Mouse (Mus musculus) embryonic facial prominence, embryonic 13.5 days (tissue): ENCODE measurements at regions not wholly inside any gene's neighbourhood (a gene's known extent, or its start where the extent isn't known, plus 50 kb on each side); places are given as distances from the start of the nearest gene placed in this dataset.
A peak's percentile ranks its signal among the peaks of the same experiment; 100 is the strongest.

Source experiments
- ATAC-seq: fragments of 200-750 bp; cut with Nextera tagmentation; 2 replicates; pipeline ENCODE4 v1.8.0; 2017; ENCODE audit warnings: low read depth; ENCODE audit not compliant: insufficient number of reproducible peaks, insufficient read depth, low FRiP score, low TSS enrichment
- H3K27ac ChIP-seq: fragments of 300-500 bp; sonication (generic); 2 replicates; pipeline ENCODE4 v1.5.1; 2015; ENCODE audit warnings: moderate library complexity, mild to moderate bottlenecking, inconsistent platforms
- H3K27me3 ChIP-seq: fragments of 300-500 bp; sonication (generic); 2 replicates; pipeline ENCODE4 v1.6.1; 2015; ENCODE audit warnings: mild to moderate bottlenecking, inconsistent platforms
- H3K36me3 ChIP-seq: fragments of 300-500 bp; sonication (generic); 2 replicates; pipeline ENCODE4 v1.6.1; 2015; ENCODE audit warnings: mild to moderate bottlenecking, inconsistent platforms
- H3K4me1 ChIP-seq: fragments of 300-500 bp; sonication (generic); 2 replicates; pipeline ENCODE4 v1.6.1; 2015; ENCODE audit warnings: inconsistent platforms
- H3K4me2 ChIP-seq: fragments of 300-500 bp; sonication (generic); 2 replicates; pipeline ENCODE4 v1.6.1; 2015; ENCODE audit warnings: moderate library complexity, mild to moderate bottlenecking, inconsistent platforms
- H3K4me3 ChIP-seq: fragments of 300-500 bp; sonication (generic); 2 replicates; pipeline ENCODE4 v1.5.1; 2015; ENCODE audit warnings: mild to moderate bottlenecking, inconsistent platforms
- H3K9ac ChIP-seq: fragments of 300-500 bp; sonication (generic); 2 replicates; pipeline ENCODE4 v1.6.1; 2015; ENCODE audit warnings: mild to moderate bottlenecking, inconsistent platforms
- H3K9me3 ChIP-seq: fragments of 300-500 bp; sonication (generic); 2 replicates; pipeline ENCODE4 v1.6.1; 2016; ENCODE audit warnings: inconsistent platforms
- WGBS: fragments of 180-500 bp; shearing (Covaris S2); methylation state at CpG from one replicate; pipeline ENCODE4 v1.1.7; 2015; ENCODE audit warnings: mixed read lengths; 5-methylcytosine and 5-hydroxymethylcytosine counted together

GRCm38 (mm10) chr2:160158599-160159261 is 175.2 kb downstream of the Gm826 start:
- no peak for ATAC-seq
- no peak overlapping the region for H3K4me3 ChIP-seq
- H3K27me3 ChIP-seq, result no peaks in the 10 kb centered on the region
- no peaks in the 10 kb centered on the region; the same call in 1 of the 2 replicates for H3K4me1 ChIP-seq
- 70% methylated on average over 13 of the region's 13 CpGs for WGBS
- H3K36me3 ChIP-seq, result no peaks in the 10 kb centered on the region
- no peak overlapping the region for H3K27ac ChIP-seq
- no peaks in the 10 kb centered on the region for H3K9me3 ChIP-seq
- H3K4me2 ChIP-seq, result no peak overlapping the region
- H3K9ac ChIP-seq, result no peak overlapping the region

- Histone ChIP-seq H3K4me3 (no peak overlapping the region), H3K9me3 (no peaks in the 10 kb centered on the region), H3K27me3 (no peaks in the 10 kb centered on the region), H3K4me2 (no peak overlapping the region), H3K9ac (no peak overlapping the region), H3K4me1 (no peaks in the 10 kb centered on the region; the same call in 1 of the 2 replicates), H3K27ac (no peak overlapping the region), H3K36me3 (no peaks in the 10 kb centered on the region)
- 0 out of 2 replicates have a peak, but pooled peaks have one; percentile 56 for ATAC-seq
- 46% methylated on average over 6 of the region's 6 CpGs for WGBS
Measured at GRCm38 (mm10) chr2:160153781-160154180, 180.2 kb downstream of the Gm826 start.

- 75% methylated on average over 3 of the region's 3 CpGs for WGBS
- no peak overlapping the region for H3K27ac ChIP-seq
- no peaks in the 10 kb centered on the region for H3K36me3 ChIP-seq
- no peak overlapping the region for H3K4me3 ChIP-seq
- no peaks in the 10 kb centered on the region; the same call in 1 of the 2 replicates for H3K4me1 ChIP-seq
- H3K4me2 ChIP-seq, result no peak overlapping the region
- H3K9ac ChIP-seq, result no peak overlapping the region
- H3K9me3 ChIP-seq, result no peaks in the 10 kb centered on the region
- no peaks in the 10 kb centered on the region for H3K27me3 ChIP-seq
- ATAC-seq, result no peak
Measured at GRCm38 (mm10) chr2:160152101-160152500, 181.9 kb downstream of the Gm826 start.

GRCm38 (mm10) chr2:160148936-160149335 is 185.0 kb downstream of the Gm826 start:
- Histone ChIP-seq H3K27ac (no peak overlapping the region), H3K4me1 (no peaks in the 10 kb centered on the region; the same call in 1 of the 2 replicates), H3K9me3 (no peaks in the 10 kb centered on the region), H3K4me3 (no peak overlapping the region), H3K36me3 (no peaks in the 10 kb centered on the region), H3K27me3 (no peaks in the 10 kb centered on the region), H3K9ac (no peak overlapping the region), H3K4me2 (no peak overlapping the region)
- ATAC-seq, result no peak
- 75% methylated on average over 3 of the region's 3 CpGs for WGBS

- no peak overlapping the region for H3K4me3 ChIP-seq
- 65% methylated on average over 10 of the region's 10 CpGs for whole genome bisulfite sequencing
- peak; percentile 48; the same call in 1 of the 2 replicates for ATAC-seq
- H3K27me3 ChIP-seq, result no peaks in the 10 kb centered on the region
- H3K4me1 ChIP-seq, result no peaks in the 10 kb centered on the region; the same call in 1 of the 2 replicates
- H3K36me3 ChIP-seq, result no peaks in the 10 kb centered on the region
- no peak overlapping the region for H3K27ac ChIP-seq
- no peak overlapping the region for H3K4me2 ChIP-seq
- H3K9ac ChIP-seq, result no peak overlapping the region
- H3K9me3 ChIP-seq, result no peaks in the 10 kb centered on the region
Measured at GRCm38 (mm10) chr2:160148516-160148915, 185.4 kb downstream of the Gm826 start.

GRCm38 (mm10) chr2:160148031-160148430 is 185.9 kb downstream of the Gm826 start:
- WGBS, result 48% methylated on average over 2 of the region's 2 CpGs
- Histone ChIP-seq H3K27me3 (no peaks in the 10 kb centered on the region), H3K4me1 (no peaks in the 10 kb centered on the region), H3K36me3 (no peaks in the 10 kb centered on the region), H3K4me2 (no peak overlapping the region), H3K9ac (no peak overlapping the region), H3K27ac (no peak overlapping the region), H3K9me3 (no peaks in the 10 kb centered on the region), H3K4me3 (no peak overlapping the region)
- no peak for ATAC-seq

- H3K4me1 ChIP-seq, result no peaks in the 10 kb centered on the region
- H3K4me3 ChIP-seq, result no peak overlapping the region
- no peak overlapping the region for H3K27ac ChIP-seq
- no peaks in the 10 kb centered on the region for H3K36me3 ChIP-seq
- ATAC-seq, result no peak
- no peaks in the 10 kb centered on the region for H3K9me3 ChIP-seq
- no peaks in the 10 kb centered on the region for H3K27me3 ChIP-seq
- H3K9ac ChIP-seq, result no peak overlapping the region
- no peak overlapping the region for H3K4me2 ChIP-seq
- WGBS, result 72% methylated on average over 4 of the region's 4 CpGs
Measured at GRCm38 (mm10) chr2:160140166-160140740, 193.7 kb downstream of the Gm826 start.

- H3K27me3 ChIP-seq, result no peaks in the 10 kb centered on the region
- H3K4me1 ChIP-seq, result no peaks in the 10 kb centered on the region
- no peak overlapping the region for H3K27ac ChIP-seq
- H3K4me2 ChIP-seq, result no peak overlapping the region
- no peak for ATAC-seq
- no peaks in the 10 kb centered on the region for H3K9me3 ChIP-seq
- no peak overlapping the region for H3K9ac ChIP-seq
- no peak overlapping the region for H3K4me3 ChIP-seq
- no peaks in the 10 kb centered on the region for H3K36me3 ChIP-seq
- WGBS, result 83% methylated on average over 2 of the region's 2 CpGs
Measured at GRCm38 (mm10) chr2:160138091-160138490, 195.9 kb downstream of the Gm826 start.

- Histone ChIP-seq H3K27ac (no peak overlapping the region), H3K9ac (no peak overlapping the region), H3K36me3 (no peaks in the 10 kb centered on the region), H3K9me3 (no peaks in the 10 kb centered on the region), H3K27me3 (no peaks in the 10 kb centered on the region), H3K4me2 (no peak overlapping the region), H3K4me3 (no peak overlapping the region), H3K4me1 (no peaks in the 10 kb centered on the region)
- ATAC-seq, result no peak
- WGBS, result 43% methylated on average over 2 of the region's 2 CpGs
Measured at GRCm38 (mm10) chr2:160131797-160132196, 202.2 kb downstream of the Gm826 start.

- Histone ChIP-seq H3K9me3 (no peaks in the 10 kb centered on the region), H3K4me1 (no peaks in the 10 kb centered on the region), H3K36me3 (no peaks in the 10 kb centered on the region), H3K27me3 (no peaks in the 10 kb centered on the region), H3K4me2 (no peak overlapping the region), H3K27ac (no peak overlapping the region), H3K9ac (no peak overlapping the region), H3K4me3 (no peak overlapping the region)
- WGBS, result 64% methylated on average over 2 of the region's 2 CpGs
- no peak for ATAC-seq
Measured at GRCm38 (mm10) chr2:160131386-160131785, 202.6 kb downstream of the Gm826 start.

GRCm38 (mm10) chr2:160117148-160117547 is 216.8 kb downstream of the Gm826 start:
- no peak for ATAC-seq
- Histone ChIP-seq H3K9ac (no peak overlapping the region), H3K36me3 (no peaks in the 10 kb centered on the region), H3K9me3 (no peaks in the 10 kb centered on the region), H3K27ac (no peak overlapping the region), H3K4me3 (no peak overlapping the region), H3K4me1 (no peaks in the 10 kb centered on the region), H3K4me2 (no peak overlapping the region), H3K27me3 (no peaks in the 10 kb centered on the region)

GRCm38 (mm10) chr2:160111176-160111692 is 222.7 kb downstream of the Gm826 start:
- no peak overlapping the region for H3K27ac ChIP-seq
- no peaks in the 10 kb centered on the region for H3K27me3 ChIP-seq
- no peak for ATAC-seq
- H3K4me3 ChIP-seq, result no peak overlapping the region
- no peak overlapping the region for H3K9ac ChIP-seq
- no peaks in the 10 kb centered on the region for H3K36me3 ChIP-seq
- no peaks in the 10 kb centered on the region for H3K9me3 ChIP-seq
- H3K4me2 ChIP-seq, result no peak overlapping the region
- no peaks in the 10 kb centered on the region for H3K4me1 ChIP-seq
